Mouse (Mus musculus) CH12.LX (cell line): ENCODE results near the gene Fhit. TPM values are rescaled to one million over a fixed set of nuclear protein-coding genes. Genes with fewer than 3 reads are reported as not detected.

Source experiments
- DNase-seq: peaks from one replicate; pipeline ENCODE4 v3.0.0-alpha.2; 2013; ENCODE audit errors: extremely low read depth
- H3K27ac ChIP-seq: 2 replicates; pipeline ENCODE4 v1.5.1; 2012; ENCODE audit warnings: low read depth, mild to moderate bottlenecking, control low read depth, moderate library complexity; ENCODE audit not compliant: insufficient read depth
- H3K27me3 ChIP-seq: replicated peaks from 2 replicates; pipeline ENCODE3; 2012; ENCODE audit warnings: inconsistent platforms
- H3K36me3 ChIP-seq, 2 experiments: replicated peaks in 1 of 2; 2 replicates each; pipeline versions ENCODE3 to v1.6.1; 2012; ENCODE audit warnings: inconsistent platforms in 1 of 2, low read length in 1 of 2, mild to moderate bottlenecking in 1 of 2, mixed read lengths in 1 of 2, moderate library complexity in 1 of 2; ENCODE audit not compliant: control insufficient read depth in 1 of 2, insufficient read depth in 1 of 2
- H3K4me1 ChIP-seq, 2 experiments: 2 replicates each; pipeline ENCODE4 v1.6.1; 2012; ENCODE audit warnings: inconsistent platforms in 1 of 2, moderate library complexity in 1 of 2; ENCODE audit not compliant: insufficient read depth in 2 of 2, control insufficient read depth in 1 of 2
- H3K4me2 ChIP-seq: 2 replicates; pipeline ENCODE4 v1.6.1; 2012; ENCODE audit warnings: low read depth, mild to moderate bottlenecking, control low read depth; ENCODE audit not compliant: poor library complexity, insufficient read depth, severe bottlenecking
- H3K4me3 ChIP-seq, 3 experiments: fragments of 150-350 bp in 1 of 3; sonication (generic) in 1 of 3; replicated peaks in 1 of 3; 2 replicates each; pipeline versions ENCODE3 to v1.5.1; 2011 to 2012; ENCODE audit warnings: low read depth in 2 of 3, low read length in 2 of 3, mild to moderate bottlenecking in 2 of 3, moderate library complexity in 2 of 3, control low read depth in 1 of 3, improper control_type of control experiment in 1 of 3, inconsistent platforms in 1 of 3, mixed read lengths in 1 of 3; ENCODE audit not compliant: poor library complexity in 1 of 3
- H3K79me2 ChIP-seq: replicated peaks from 2 replicates; pipeline ENCODE4 v1.6.1; 2012; ENCODE audit warnings: mild to moderate bottlenecking, moderate library complexity; ENCODE audit not compliant: control insufficient read depth, poor library complexity, insufficient read depth, severe bottlenecking; ENCODE audit errors: extremely low read depth
- H3K9ac ChIP-seq: 2 replicates; pipeline ENCODE4 v1.6.1; 2012; ENCODE audit warnings: low read depth, mild to moderate bottlenecking, control low read depth, moderate library complexity; ENCODE audit not compliant: insufficient read depth
- H3K9me3 ChIP-seq: replicated peaks from 2 replicates; pipeline ENCODE3; 2012; ENCODE audit warnings: low read length, inconsistent platforms, mixed read lengths
- BHLHE40 ChIP-seq: IDR thresholded peaks from 2 replicates; pipeline ENCODE4 v1.6.1; 2011; ENCODE audit warnings: mild to moderate bottlenecking, low read depth, low read length, improper control_type of control experiment
- CHD2 ChIP-seq: IDR thresholded peaks from 2 replicates; pipeline ENCODE4 v1.6.1; 2011; ENCODE audit warnings: low read length, improper control_type of control experiment
- CTCF ChIP-seq, 2 experiments: IDR thresholded peaks in 1 of 2; conservative IDR thresholded peaks in 1 of 2; 2 replicates each; pipeline ENCODE4 v1.5.1; 2011 to 2012; ENCODE audit warnings: low read depth in 2 of 2, low read length in 2 of 2, improper control_type of control experiment in 1 of 2, inconsistent platforms in 1 of 2, mild to moderate bottlenecking in 1 of 2, moderate library complexity in 1 of 2
- ETS1 ChIP-seq: conservative IDR thresholded peaks from 2 replicates; pipeline ENCODE4 v1.6.1; 2012; ENCODE audit warnings: low read depth, mild to moderate bottlenecking, inconsistent platforms, low read length, improper control_type of control experiment, moderate library complexity
- JUND ChIP-seq: conservative IDR thresholded peaks from 2 replicates; pipeline ENCODE4 v1.6.1; 2011; ENCODE audit warnings: low read depth, low read length, improper control_type of control experiment
- KAT2A ChIP-seq: IDR thresholded peaks from 2 replicates; pipeline ENCODE4 v1.6.1; 2012; ENCODE audit warnings: low read length, improper control_type of control experiment, inconsistent platforms; ENCODE audit not compliant: insufficient replicate concordance
- MAX ChIP-seq: IDR thresholded peaks from 2 replicates; pipeline ENCODE4 v1.6.1; 2011; ENCODE audit warnings: low read length, improper control_type of control experiment
- NELFE ChIP-seq: IDR thresholded peaks from 2 replicates; pipeline ENCODE4 v1.6.1; 2011; ENCODE audit warnings: low read depth, low read length, improper control_type of control experiment
- RAD21 ChIP-seq: IDR thresholded peaks from 2 replicates; pipeline ENCODE4 v1.6.1; 2011; ENCODE audit warnings: low read depth, mild to moderate bottlenecking, low read length, improper control_type of control experiment, moderate library complexity
- TBP ChIP-seq: conservative IDR thresholded peaks from 2 replicates; pipeline ENCODE4 v1.6.1; 2011; ENCODE audit warnings: low read depth, low read length, improper control_type of control experiment
- TCF12 ChIP-seq: IDR thresholded peaks from 2 replicates; pipeline ENCODE4 v1.6.1; 2014; ENCODE audit warnings: low read depth, mild to moderate bottlenecking, inconsistent platforms, low read length, improper control_type of control experiment
- dilution Hi-C: fragments of 300-500 bp; cut with MboI; formaldehyde crosslinking; loops from 2 replicates; pipeline ENCODE4 v1.14.3; 2020; ENCODE audit warnings: low sequenced_read_pairs; ENCODE audit not compliant: extremely low pct_unique_long_range_greater_than_20kb, extremely low pct_ligation_motif_present
- in situ Hi-C: fragments of 300-500 bp; cut with MboI; formaldehyde crosslinking; loops from 3 replicates; pipeline ENCODE4 v1.14.3; 2019; ENCODE audit warnings: low sequenced_read_pairs, low pct_ligation_motif_present, low pct_unique_long_range_greater_than_20kb, mixed read lengths
- polyA plus RNA-seq: library from polyadenylated mRNA; unstranded; fragments of >175 nt; gene quantifications from 2 replicates; pipeline ENCODE4 v1.2.1, GENCODE M21; 2012; ENCODE audit warnings: low read depth; ENCODE audit not compliant: insufficient read length
- total RNA-seq, 2 experiments: library from RNA; depleted of rRNA; stranded (reverse); fragments of 300-350 nt in 1 of 2; fragments of >200 nt in 1 of 2; gene quantifications; 2 replicates each; pipeline ENCODE4 v1.2.3; 2012 to 2014

The Fhit gene
- total and polyA plus RNA-seq, 3 experiments: 0.64 to 1.9 (median 0.64) TPM

- Histone ChIP-seq H3K9me3 (no peaks in the 10 kb centered on the region), H3K9ac (no peak overlapping the region), H3K4me1 (no peaks in the 10 kb centered on the region), H3K27me3 (no peaks in the 10 kb centered on the region), H3K36me3 (no peaks in the 10 kb centered on the region), H3K4me2 (no peak overlapping the region), H3K4me3 (no peak overlapping the region), H3K27ac (no peak overlapping the region), H3K79me2 (no peaks in the 10 kb centered on the region)
- in situ Hi-C loops (no loop called here), dilution Hi-C loops (no loop called here)
- TF ChIP-seq CTCF (conservative IDR thresholded peaks at IDR 0.05 in 1 of 2, IDR thresholded peaks at IDR 0.05 in 1 of 2; ENCODE audit: low read depth in 2 of 2, low read length in 2 of 2) (no peak), RAD21 (no peak), TBP (no peak), JUND (no peak), MAX (no peak), TCF12 (no peak), CHD2 (no peak), ETS1 (no peak)
- no peak for DNase-seq
These were observed 501.6 kb downstream of the Fhit start for GRCm38 (mm10) chr14:10660247-10660646.

GRCm38 (mm10) chr14:10659326-10659725 is 502.5 kb downstream of the Fhit start:
- Histone ChIP-seq H3K9me3 (no peaks in the 10 kb centered on the region), H3K79me2 (no peaks in the 10 kb centered on the region), H3K4me2 (no peak overlapping the region), H3K4me3 (no peak overlapping the region), H3K36me3 (no peaks in the 10 kb centered on the region), H3K4me1 (no peaks in the 10 kb centered on the region), H3K27ac (no peak overlapping the region), H3K9ac (no peak overlapping the region), H3K27me3 (no peaks in the 10 kb centered on the region)
- in situ Hi-C loops (no loop called here), dilution Hi-C loops (no loop called here)
- DNase-seq: no peak
- TF ChIP-seq ETS1: no peak
- TF ChIP-seq CTCF (conservative IDR thresholded peaks at IDR 0.05 in 1 of 2, IDR thresholded peaks at IDR 0.05 in 1 of 2; ENCODE audit: low read depth in 2 of 2, low read length in 2 of 2): no peak
- no peak for TF ChIP-seq KAT2A
- no peak for TF ChIP-seq NELFE

DNA sequence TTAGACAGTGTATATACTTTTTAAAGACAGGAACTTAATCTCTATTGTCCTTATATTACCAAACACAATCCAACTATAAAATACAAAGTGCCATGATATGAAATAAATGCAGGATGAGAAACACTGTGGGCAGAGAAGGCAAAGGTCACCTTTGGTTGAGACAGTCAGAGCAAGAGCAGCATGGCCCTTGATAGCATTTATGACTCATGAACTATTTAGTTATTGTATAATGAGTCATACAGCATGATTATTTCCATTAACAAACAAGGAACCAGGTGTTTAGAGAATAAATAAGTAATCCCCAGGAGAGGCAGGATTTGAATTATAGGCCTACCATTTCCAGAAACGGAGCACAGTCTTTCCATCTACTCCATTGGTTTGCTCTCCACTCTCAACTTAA is 503.6 kb downstream of the Fhit start:
- Histone ChIP-seq H3K27me3 (no peaks in the 10 kb centered on the region), H3K9me3 (no peaks in the 10 kb centered on the region), H3K4me3 (no peak overlapping the region), H3K27ac (no peak overlapping the region), H3K4me2 (no peak overlapping the region), H3K4me1 (no peaks in the 10 kb centered on the region), H3K36me3 (no peaks in the 10 kb centered on the region), H3K9ac (no peak overlapping the region), H3K79me2 (no peaks in the 10 kb centered on the region)
- in situ Hi-C loops (no loop called here), dilution Hi-C loops (no loop called here)
- TF ChIP-seq RAD21: no peak
- no peak for TF ChIP-seq BHLHE40
- DNase-seq: no peak
